Mouse (Mus musculus): Measurements from ENCODE around the gene Brs3. TPM values are rescaled to one million over a fixed set of nuclear protein-coding genes. Genes with fewer than 3 reads are reported as not detected.

Gene Brs3
- total RNA-seq (2012; rRNA removed) = not detected in 2 replicates

- no peak within 1 kb of the TSS for H3K4me3 ChIP-seq (ENCODE audit: insufficient read depth in 1 of 2, low read depth in 1 of 2, low read length in 2 of 2, poor library complexity in 1 of 2, severe bottlenecking in 1 of 2)
- no peak within 1 kb of the TSS for H3K9ac ChIP-seq (ENCODE audit: insufficient read depth, low read depth, low read length, poor library complexity, severe bottlenecking)
- H3K27ac ChIP-seq (ENCODE audit: insufficient read depth, low read depth, low read length, poor library complexity, severe bottlenecking) = no peak within 1 kb of the TSS
- in situ Hi-C loops (cut with MboI; ENCODE audit: low sequenced_read_pairs in 2 of 2, unreplicated experiment in 2 of 2) = no loop called here
- DNase-seq (ENCODE audit: low read depth, low spot score) = no peak
- no peaks in the 10 kb centered on the region for H3K4me1 ChIP-seq (ENCODE audit: control insufficient read depth in 2 of 2, insufficient read depth in 2 of 2, low read length in 2 of 2, poor library complexity in 1 of 2)
- TF ChIP-seq HCFC1 (IDR thresholded peaks at IDR 0.05; ENCODE audit: borderline replicate concordance, insufficient read depth, low read length) (no peak), CHD2 (IDR thresholded peaks at IDR 0.05; ENCODE audit: low read depth, low read length) (no peak), ZNF384 (IDR thresholded peaks at IDR 0.05; ENCODE audit: low read depth, low read length) (no peak), MAFK (IDR thresholded peaks at IDR 0.05; ENCODE audit: insufficient read depth, low read depth, low read length) (no peak), ZC3H11A (IDR thresholded peaks at IDR 0.05; ENCODE audit: borderline replicate concordance, low read depth, low read length) (no peak)
- H3K9me3 ChIP-seq (ENCODE audit: control insufficient read depth, insufficient read depth, low read depth, low read length) = no peaks in the 10 kb centered on the region
- H3K36me3 ChIP-seq (ENCODE audit: control insufficient read depth, insufficient read depth, low read length, poor library complexity, severe bottlenecking) = no peaks in the 10 kb centered on the region
Measured at GRCm38 (mm10) chrX:57042774-57043173, at the start of gene Brs3. Gene Brs3, plus strand, starts transcription at chrX:57043074.

- in situ Hi-C loops (cut with MboI; ENCODE audit: low sequenced_read_pairs in 2 of 2, unreplicated experiment in 2 of 2) = no loop called here
- H3K9me3 ChIP-seq (ENCODE audit: control insufficient read depth, insufficient read depth, low read depth, low read length) = no peaks in the 10 kb centered on the region
- H3K4me1 ChIP-seq (ENCODE audit: control insufficient read depth in 2 of 2, insufficient read depth in 2 of 2, low read length in 2 of 2, poor library complexity in 1 of 2) = no peaks in the 10 kb centered on the region
- no peak overlapping the region for H3K4me3 ChIP-seq (ENCODE audit: insufficient read depth in 1 of 2, low read depth in 1 of 2, low read length in 2 of 2, poor library complexity in 1 of 2, severe bottlenecking in 1 of 2)
- TF ChIP-seq HCFC1 (IDR thresholded peaks at IDR 0.05; ENCODE audit: borderline replicate concordance, insufficient read depth, low read length) (no peak), ZNF384 (IDR thresholded peaks at IDR 0.05; ENCODE audit: low read depth, low read length) (no peak), CHD2 (IDR thresholded peaks at IDR 0.05; ENCODE audit: low read depth, low read length) (no peak), MAFK (IDR thresholded peaks at IDR 0.05; ENCODE audit: insufficient read depth, low read depth, low read length) (no peak), ZC3H11A (IDR thresholded peaks at IDR 0.05; ENCODE audit: borderline replicate concordance, low read depth, low read length) (no peak)
- no peaks in the 10 kb centered on the region for H3K36me3 ChIP-seq (ENCODE audit: control insufficient read depth, insufficient read depth, low read length, poor library complexity, severe bottlenecking)
- no peak for DNase-seq (ENCODE audit: low read depth, low spot score)
- H3K9ac ChIP-seq (ENCODE audit: insufficient read depth, low read depth, low read length, poor library complexity, severe bottlenecking) = no peak overlapping the region
- no peak overlapping the region for H3K27ac ChIP-seq (ENCODE audit: insufficient read depth, low read depth, low read length, poor library complexity, severe bottlenecking)
Measured at GRCm38 (mm10) chrX:57012891-57013290, 30.0 kb upstream of the Brs3 start.

- H3K36me3 ChIP-seq (ENCODE audit: control insufficient read depth, insufficient read depth, low read length, poor library complexity, severe bottlenecking) = no peaks in the 10 kb centered on the region
- in situ Hi-C loops (cut with MboI; ENCODE audit: low sequenced_read_pairs in 2 of 2, unreplicated experiment in 2 of 2) = no loop called here
- H3K4me3 ChIP-seq (ENCODE audit: insufficient read depth in 1 of 2, low read depth in 1 of 2, low read length in 2 of 2, poor library complexity in 1 of 2, severe bottlenecking in 1 of 2) = no peak overlapping the region
- no peaks in the 10 kb centered on the region for H3K9me3 ChIP-seq (ENCODE audit: control insufficient read depth, insufficient read depth, low read depth, low read length)
- no peak overlapping the region for H3K27ac ChIP-seq (ENCODE audit: insufficient read depth, low read depth, low read length, poor library complexity, severe bottlenecking)
- H3K9ac ChIP-seq (ENCODE audit: insufficient read depth, low read depth, low read length, poor library complexity, severe bottlenecking) = no peak overlapping the region
- no peak for TF ChIP-seq ZNF384 (IDR thresholded peaks at IDR 0.05; ENCODE audit: low read depth, low read length)
- no peak for TF ChIP-seq MAFK (IDR thresholded peaks at IDR 0.05; ENCODE audit: insufficient read depth, low read depth, low read length)
- TF ChIP-seq ZC3H11A (IDR thresholded peaks at IDR 0.05; ENCODE audit: borderline replicate concordance, low read depth, low read length) = no peak
- TF ChIP-seq HCFC1 (IDR thresholded peaks at IDR 0.05; ENCODE audit: borderline replicate concordance, insufficient read depth, low read length) = no peak
- TF ChIP-seq CHD2 (IDR thresholded peaks at IDR 0.05; ENCODE audit: low read depth, low read length) = no peak
- no peaks in the 10 kb centered on the region for H3K4me1 ChIP-seq (ENCODE audit: control insufficient read depth in 2 of 2, insufficient read depth in 2 of 2, low read length in 2 of 2, poor library complexity in 1 of 2)
- DNase-seq (ENCODE audit: low read depth, low spot score) = no peak
Measured at GRCm38 (mm10) chrX:57043869-57044268, 995 bp downstream of the Brs3 start.

GRCm38 (mm10) chrX:57052848-57053173 is 9.9 kb downstream of the Brs3 start:
- Histone ChIP-seq H3K4me3 (ENCODE audit: insufficient read depth in 1 of 2, low read depth in 1 of 2, low read length in 2 of 2, poor library complexity in 1 of 2, severe bottlenecking in 1 of 2) (peak overlapping the region; percentile 96 to 99), H3K27ac (ENCODE audit: insufficient read depth, low read depth, low read length, poor library complexity, severe bottlenecking) (0 out of 2 replicates have a peak overlapping the region, but pooled peaks have one; percentile 97), H3K4me1 (ENCODE audit: control insufficient read depth in 2 of 2, insufficient read depth in 2 of 2, low read length in 2 of 2, poor library complexity in 1 of 2) (no peaks in the 10 kb centered on the region), H3K36me3 (ENCODE audit: control insufficient read depth, insufficient read depth, low read length, poor library complexity, severe bottlenecking) (no peaks in the 10 kb centered on the region), H3K9me3 (ENCODE audit: control insufficient read depth, insufficient read depth, low read depth, low read length) (no peaks in the 10 kb centered on the region), H3K9ac (ENCODE audit: insufficient read depth, low read depth, low read length, poor library complexity, severe bottlenecking) (peak overlapping the region; percentile 99)
- TF ChIP-seq CHD2 (IDR thresholded peaks at IDR 0.05; ENCODE audit: low read depth, low read length) (no peak), ZC3H11A (IDR thresholded peaks at IDR 0.05; ENCODE audit: borderline replicate concordance, low read depth, low read length) (no peak), HCFC1 (IDR thresholded peaks at IDR 0.05; ENCODE audit: borderline replicate concordance, insufficient read depth, low read length) (no peak), MAFK (IDR thresholded peaks at IDR 0.05; ENCODE audit: insufficient read depth, low read depth, low read length) (no peak), ZNF384 (IDR thresholded peaks at IDR 0.05; ENCODE audit: low read depth, low read length) (no peak)
- in situ Hi-C loops (cut with MboI; ENCODE audit: low sequenced_read_pairs in 2 of 2, unreplicated experiment in 2 of 2) = no loop called here
- DNase-seq (ENCODE audit: low read depth, low spot score) = peak; percentile 34

Data from ES-E14 (cell line).